Mouse (Mus musculus): Measurements from ENCODE around the gene Epm2a. TPM values are rescaled to one million over a fixed set of nuclear protein-coding genes. Genes with fewer than 3 reads are reported as not detected.
"Not testable (repeated sequence)": the region's sequence is repeated elsewhere in the genome, so short reads cannot be mapped to it uniquely, and the experiment has no call there.

Gene Epm2a
- polyA plus RNA-seq (2015; fragmentation: Nextera tagmentation; extraction: Ambion mirVana) = 0.17 and 1.1 TPM in 2 replicates

- Histone ChIP-seq H3K4me1 (no peaks in the 10 kb centered on the region), H3K4me2 (peak within 1 kb of the TSS; percentile 74), H3K4me3 (replicated peaks) (peak within 1 kb of the TSS; percentile 61), H3K27me3 (replicated peaks) (no peaks in the 10 kb centered on the region), H3K36me3 (no peaks in the 10 kb centered on the region), H3K9ac (peak within 1 kb of the TSS; percentile 93), H3K27ac (peak within 1 kb of the TSS; percentile 98), H3K9me3 (no peaks in the 10 kb centered on the region)
- peak; percentile 97 for ATAC-seq (ENCODE audit: insufficient read depth, low FRiP score, low read depth)
- WGBS = under 1% methylated on average over 99 of the region's 106 CpGs
Observed at GRCm38 (mm10) chr10:11343205-11344141, at the start of gene Epm2a. Epm2a (plus strand) TSS chr10:11343404.

GRCm38 (mm10) chr10:11298418-11298817 is 44.8 kb upstream of the Epm2a start:
- H3K27me3 ChIP-seq (replicated peaks) = no peaks in the 10 kb centered on the region
- no peaks in the 10 kb centered on the region for H3K9me3 ChIP-seq
- WGBS = 85% methylated on average over 6 of the region's 6 CpGs
- no peak overlapping the region for H3K9ac ChIP-seq
- no peak for ATAC-seq (ENCODE audit: insufficient read depth, low FRiP score, low read depth)
- no peaks in the 10 kb centered on the region for H3K4me1 ChIP-seq
- H3K4me3 ChIP-seq (replicated peaks) = no peak overlapping the region
- no peak overlapping the region for H3K4me2 ChIP-seq
- no peak overlapping the region for H3K27ac ChIP-seq
- peaks cover 2% of the 10 kb centered on the region; the same call in 1 of the 2 replicates for H3K36me3 ChIP-seq

- Histone ChIP-seq H3K9me3 (no peaks in the 10 kb centered on the region), H3K27ac (no peak overlapping the region), H3K36me3 (no peaks in the 10 kb centered on the region), H3K4me1 (no peaks in the 10 kb centered on the region), H3K27me3 (replicated peaks) (no peaks in the 10 kb centered on the region), H3K9ac (no peak overlapping the region), H3K4me3 (replicated peaks) (no peak overlapping the region), H3K4me2 (no peak overlapping the region)
- WGBS = 61% methylated on average over 9 of the region's 9 CpGs
- no peak for ATAC-seq (ENCODE audit: insufficient read depth, low FRiP score, low read depth)
Observed at GRCm38 (mm10) chr10:11305365-11306053, 37.7 kb upstream of the Epm2a start.

- no peak overlapping the region for H3K4me3 ChIP-seq (replicated peaks)
- H3K9ac ChIP-seq = no peak overlapping the region
- H3K36me3 ChIP-seq = no peaks in the 10 kb centered on the region
- no peaks in the 10 kb centered on the region for H3K4me1 ChIP-seq
- H3K27ac ChIP-seq = no peak overlapping the region
- WGBS = 36% methylated on average over 2 of the region's 2 CpGs
- no peak for ATAC-seq (ENCODE audit: insufficient read depth, low FRiP score, low read depth)
- no peaks in the 10 kb centered on the region for H3K9me3 ChIP-seq
- H3K27me3 ChIP-seq (replicated peaks) = no peaks in the 10 kb centered on the region
- H3K4me2 ChIP-seq = no peak overlapping the region
Observed at GRCm38 (mm10) chr10:11306054-11306367, 37.2 kb upstream of the Epm2a start.

- Histone ChIP-seq H3K36me3 (no peaks in the 10 kb centered on the region), H3K4me3 (replicated peaks) (no peak overlapping the region), H3K9ac (no peak overlapping the region), H3K4me2 (no peak overlapping the region), H3K27me3 (replicated peaks) (no peaks in the 10 kb centered on the region), H3K9me3 (no peaks in the 10 kb centered on the region), H3K27ac (no peak overlapping the region), H3K4me1 (no peaks in the 10 kb centered on the region)
- ATAC-seq (ENCODE audit: insufficient read depth, low FRiP score, low read depth) = no peak
- 90% methylated on average over 1 of the region's 1 CpGs for WGBS
Observed at GRCm38 (mm10) chr10:11309866-11310265, 33.3 kb upstream of the Epm2a start.

- no peak for ATAC-seq (ENCODE audit: insufficient read depth, low FRiP score, low read depth)
- no peaks in the 10 kb centered on the region for H3K36me3 ChIP-seq
- H3K4me1 ChIP-seq = no peaks in the 10 kb centered on the region
- H3K4me2 ChIP-seq = no peak overlapping the region
- H3K27ac ChIP-seq = no peak overlapping the region
- no peaks in the 10 kb centered on the region for H3K9me3 ChIP-seq
- H3K9ac ChIP-seq = no peak overlapping the region
- no peaks in the 10 kb centered on the region for H3K27me3 ChIP-seq (replicated peaks)
- no peak overlapping the region for H3K4me3 ChIP-seq (replicated peaks)
Observed at GRCm38 (mm10) chr10:11310481-11310880, 32.7 kb upstream of the Epm2a start.

- H3K4me1 ChIP-seq; H3K9me3 ChIP-seq; H3K36me3 ChIP-seq; H3K4me2 ChIP-seq; H3K4me3 ChIP-seq (replicated peaks); H3K27ac ChIP-seq; ATAC-seq (ENCODE audit: insufficient read depth, low FRiP score, low read depth); H3K9ac ChIP-seq; H3K27me3 ChIP-seq (replicated peaks): not testable (repeated sequence)
Observed at GRCm38 (mm10) chr10:11317856-11318454, 25.2 kb upstream of the Epm2a start.

- no peaks in the 10 kb centered on the region for H3K36me3 ChIP-seq
- H3K27ac ChIP-seq = no peak overlapping the region
- 72% methylated on average over 1 of the region's 1 CpGs for WGBS
- no peaks in the 10 kb centered on the region for H3K27me3 ChIP-seq (replicated peaks)
- no peaks in the 10 kb centered on the region for H3K4me1 ChIP-seq
- no peak overlapping the region for H3K4me2 ChIP-seq
- no peak for ATAC-seq (ENCODE audit: insufficient read depth, low FRiP score, low read depth)
- no peak overlapping the region for H3K4me3 ChIP-seq (replicated peaks)
- no peaks in the 10 kb centered on the region for H3K9me3 ChIP-seq
- H3K9ac ChIP-seq = no peak overlapping the region
Observed at GRCm38 (mm10) chr10:11319446-11319970, 23.7 kb upstream of the Epm2a start.

- ATAC-seq (ENCODE audit: insufficient read depth, low FRiP score, low read depth) = peak; percentile 43; the same call in 1 of the 2 replicates
- Histone ChIP-seq H3K27ac (no peak overlapping the region), H3K4me1 (no peaks in the 10 kb centered on the region), H3K9me3 (no peaks in the 10 kb centered on the region), H3K4me2 (no peak overlapping the region), H3K9ac (no peak overlapping the region), H3K4me3 (replicated peaks) (no peak overlapping the region), H3K27me3 (replicated peaks) (no peaks in the 10 kb centered on the region), H3K36me3 (no peaks in the 10 kb centered on the region)
- WGBS = 59% methylated on average over 7 of the region's 7 CpGs
Observed at GRCm38 (mm10) chr10:11322316-11322715, 20.9 kb upstream of the Epm2a start.

GRCm38 (mm10) chr10:11323202-11323898 is 19.9 kb upstream of the Epm2a start:
- Histone ChIP-seq H3K9ac (no peak overlapping the region), H3K4me2 (no peak overlapping the region), H3K27me3 (replicated peaks) (no peaks in the 10 kb centered on the region), H3K9me3 (no peaks in the 10 kb centered on the region), H3K4me1 (no peaks in the 10 kb centered on the region), H3K36me3 (no peaks in the 10 kb centered on the region), H3K4me3 (replicated peaks) (no peak overlapping the region), H3K27ac (no peak overlapping the region)
- 77% methylated on average over 4 of the region's 4 CpGs for WGBS
- peak; percentile 85 for ATAC-seq (ENCODE audit: insufficient read depth, low FRiP score, low read depth)

- no peaks in the 10 kb centered on the region for H3K4me1 ChIP-seq
- H3K4me2 ChIP-seq = no peak overlapping the region
- no peaks in the 10 kb centered on the region for H3K36me3 ChIP-seq
- no peaks in the 10 kb centered on the region for H3K27me3 ChIP-seq (replicated peaks)
- WGBS = 87% methylated on average over 3 of the region's 3 CpGs
- no peak overlapping the region for H3K9ac ChIP-seq
- H3K4me3 ChIP-seq (replicated peaks) = no peak overlapping the region
- no peaks in the 10 kb centered on the region for H3K9me3 ChIP-seq
- no peak for ATAC-seq (ENCODE audit: insufficient read depth, low FRiP score, low read depth)
- H3K27ac ChIP-seq = no peak overlapping the region
Observed at GRCm38 (mm10) chr10:11326526-11326925, 16.7 kb upstream of the Epm2a start.

Data from stomach, embryonic 15.5 days (tissue).